Mouse (Mus musculus): ENCODE results near the gene Nkx2-2. TPM values are rescaled to one million over a fixed set of nuclear protein-coding genes. Genes with fewer than 3 reads are reported as not detected.
"Not testable (repeated sequence)": the region's sequence is repeated elsewhere in the genome, so short reads cannot be mapped to it uniquely, and the experiment has no call there.

The Nkx2-2 gene
- polyA plus RNA-seq, 1 experiment from 2014 or later = 1.4 TPM

DNA sequence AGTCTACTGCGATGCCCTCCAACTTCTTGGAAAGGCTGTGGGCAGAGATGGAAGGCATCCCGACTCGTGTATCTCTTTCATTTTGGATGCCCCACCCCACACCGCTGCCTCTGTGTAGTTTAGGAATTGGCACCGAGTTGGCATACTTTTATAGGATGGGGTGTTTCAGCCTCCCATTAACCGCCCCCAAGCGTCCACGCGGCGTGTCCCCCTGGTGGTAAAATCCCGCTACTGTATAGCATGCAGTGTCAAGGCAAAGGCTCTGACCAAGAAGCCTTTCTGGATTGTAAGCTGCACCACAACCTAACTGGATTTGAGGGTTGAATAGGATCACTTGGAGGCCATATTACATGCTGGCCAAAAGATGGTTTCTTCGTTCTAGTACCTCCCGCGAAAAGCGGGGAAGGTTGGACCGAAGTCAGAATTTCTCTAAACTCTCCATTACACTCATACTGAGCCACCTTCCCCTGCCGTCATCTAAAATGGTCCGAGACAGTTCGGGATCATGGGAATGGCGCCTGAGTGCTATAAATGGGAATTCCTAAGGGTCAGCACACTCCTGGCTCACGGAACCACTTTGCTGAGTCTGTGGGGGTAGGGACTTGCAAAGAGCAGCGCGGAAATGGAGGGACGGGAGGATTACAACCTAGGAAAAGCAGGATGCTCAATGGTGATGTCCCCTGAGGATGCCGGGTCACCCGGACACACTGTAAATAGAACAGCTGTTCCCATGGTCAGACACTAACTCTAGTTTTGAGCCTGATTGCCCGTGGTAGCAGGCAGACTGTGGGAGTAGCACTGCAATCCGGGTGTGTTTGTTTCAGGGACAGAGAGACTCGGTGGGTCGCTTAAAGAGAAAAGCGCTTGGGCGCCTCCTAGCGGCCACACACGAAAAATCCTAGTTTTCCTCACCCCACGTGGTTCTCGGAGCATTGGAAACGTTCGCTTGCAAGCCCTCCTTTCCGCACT, 15.7 kb downstream of the Nkx2-2 start:
- Histone ChIP-seq H3K4me2 (peak overlapping the region; percentile 52), H3K27ac (no peak overlapping the region), H3K9me3 (no peaks in the 10 kb centered on the region), H3K27me3 (peaks cover 96% of the 10 kb centered on the region), H3K4me3 (peak overlapping the region; percentile 31), H3K9ac (0 out of 2 replicates have a peak overlapping the region, but pooled peaks have one; percentile 26), H3K4me1 (replicated peaks) (peaks cover 18% of the 10 kb centered on the region), H3K36me3 (no peaks in the 10 kb centered on the region)
- peak; percentile 72 for ATAC-seq (ENCODE audit: low FRiP score)
- WGBS = 1% methylated on average over 39 of the region's 39 CpGs

DNA sequence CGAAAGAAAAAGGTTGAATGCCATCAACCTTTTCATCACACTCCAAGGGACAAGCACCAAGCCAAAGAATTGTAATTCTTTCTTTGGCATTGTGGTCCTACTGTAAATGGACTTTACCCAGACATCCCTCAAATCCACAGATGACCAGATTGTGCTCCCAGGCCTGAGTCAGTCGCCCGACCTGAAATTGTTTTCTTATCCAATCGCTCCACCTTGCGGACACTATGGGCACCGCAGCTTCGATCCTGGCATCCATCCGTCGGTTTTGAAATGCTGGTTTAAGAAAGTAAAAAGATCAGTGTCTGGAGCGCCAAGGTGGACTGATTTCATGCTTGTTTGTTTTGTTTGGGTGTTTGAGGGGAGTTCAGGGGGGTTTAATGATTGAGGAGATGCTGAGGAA, 16.4 kb downstream of the Nkx2-2 start:
- peak overlapping the region; percentile 52 for H3K4me2 ChIP-seq
- peak overlapping the region; percentile 31; the same call in 1 of the 2 replicates for H3K4me3 ChIP-seq
- no peak; the same call in 1 of the 2 replicates for ATAC-seq (ENCODE audit: low FRiP score)
- H3K27me3 ChIP-seq = peaks cover 96% of the 10 kb centered on the region
- H3K9ac ChIP-seq = no peak overlapping the region
- H3K27ac ChIP-seq = no peak overlapping the region
- no peaks in the 10 kb centered on the region for H3K36me3 ChIP-seq
- H3K4me1 ChIP-seq (replicated peaks) = peaks cover 18% of the 10 kb centered on the region
- WGBS = 9% methylated on average over 10 of the region's 10 CpGs
- no peaks in the 10 kb centered on the region for H3K9me3 ChIP-seq

DNA sequence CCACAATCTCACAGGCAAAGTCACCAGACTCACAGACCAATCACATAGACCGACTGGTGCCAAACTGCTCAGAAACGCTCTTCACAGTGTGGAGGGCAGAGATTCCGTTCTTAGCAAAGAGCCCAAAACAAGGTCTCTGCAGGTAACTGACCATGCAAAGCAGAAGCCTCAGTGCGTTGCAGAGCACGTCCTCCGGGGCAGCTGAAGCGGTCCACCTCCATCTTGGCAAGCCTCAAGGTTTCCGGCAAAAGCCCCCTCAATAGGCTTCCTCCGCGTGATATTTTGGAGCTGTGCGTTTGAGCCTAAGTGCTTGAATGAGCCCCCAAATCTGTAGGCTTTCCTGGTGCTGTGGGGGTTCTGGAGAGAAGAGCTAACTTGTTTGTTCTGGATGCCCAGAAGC, 18.7 kb downstream of the Nkx2-2 start:
- Histone ChIP-seq H3K27ac (no peak overlapping the region), H3K27me3 (peaks cover 74% of the 10 kb centered on the region), H3K4me1 (replicated peaks) (peaks cover 9% of the 10 kb centered on the region; the same call in 1 of the 2 replicates)

DNA sequence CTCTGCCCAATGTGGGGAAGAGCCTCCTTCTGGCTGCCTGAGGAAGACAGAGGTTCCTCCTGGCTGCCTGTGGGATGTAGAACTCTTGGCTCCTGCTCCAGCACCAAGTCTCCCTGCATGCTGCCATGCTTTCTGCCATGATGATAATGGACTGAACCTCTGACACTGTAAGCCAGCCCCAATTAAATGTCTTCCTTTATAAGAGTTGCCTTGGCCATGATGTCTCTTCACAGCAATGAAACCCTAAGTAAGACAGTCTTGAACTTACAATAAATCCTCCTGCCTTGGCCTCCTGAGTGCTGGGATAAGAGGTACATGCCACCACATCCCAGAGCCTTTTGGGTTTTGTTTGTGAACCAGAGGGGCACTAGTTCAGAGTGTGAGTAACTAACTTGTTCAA, 20.3 kb downstream of the Nkx2-2 start:
- Histone ChIP-seq H3K36me3 (no peaks in the 10 kb centered on the region), H3K27ac (no peak overlapping the region), H3K4me2 (no peak overlapping the region), H3K4me1 (replicated peaks) (peaks cover 9% of the 10 kb centered on the region; the same call in 1 of the 2 replicates), H3K9ac (no peak overlapping the region), H3K27me3 (peaks cover 58% of the 10 kb centered on the region), H3K4me3 (no peak overlapping the region), H3K9me3 (no peaks in the 10 kb centered on the region)
- no peak for ATAC-seq (ENCODE audit: low FRiP score)

More for the DNA sequence above, 18.7 kb downstream of the Nkx2-2 start:
- H3K4me2 ChIP-seq = no peak overlapping the region
- H3K4me3 ChIP-seq = no peak overlapping the region
- no peaks in the 10 kb centered on the region for H3K36me3 ChIP-seq
- H3K9ac ChIP-seq = no peak overlapping the region
- 84% methylated on average over 11 of the region's 11 CpGs for WGBS
- no peaks in the 10 kb centered on the region for H3K9me3 ChIP-seq
- no peak for ATAC-seq (ENCODE audit: low FRiP score)

DNA sequence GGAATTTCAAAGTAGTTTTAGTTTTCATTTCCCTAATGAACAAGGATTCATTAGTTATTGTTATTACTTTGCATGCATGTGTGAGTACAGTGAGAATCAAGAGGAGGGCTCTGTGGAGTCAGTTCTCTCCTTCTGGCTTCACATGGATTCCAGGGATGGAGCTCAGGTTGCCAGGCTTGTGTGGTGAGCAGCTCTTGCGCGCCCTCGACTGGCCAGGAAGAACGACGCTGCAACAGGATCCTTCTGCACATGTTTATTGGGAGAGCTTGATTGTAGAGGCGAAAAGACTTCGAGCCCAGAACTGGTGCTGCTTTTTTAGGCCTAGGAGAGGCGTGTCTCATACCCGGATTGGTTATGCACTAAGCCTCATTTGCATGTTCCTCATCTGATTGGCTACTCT, 23.5 kb downstream of the Nkx2-2 start:
- H3K27me3 ChIP-seq = peaks cover 35% of the 10 kb centered on the region
- ATAC-seq (ENCODE audit: low FRiP score); H3K9ac ChIP-seq; H3K27ac ChIP-seq; H3K9me3 ChIP-seq; H3K4me1 ChIP-seq (replicated peaks); H3K36me3 ChIP-seq; H3K4me2 ChIP-seq; H3K4me3 ChIP-seq: not testable (repeated sequence)
- WGBS = 83% methylated on average over 9 of the region's 9 CpGs

DNA sequence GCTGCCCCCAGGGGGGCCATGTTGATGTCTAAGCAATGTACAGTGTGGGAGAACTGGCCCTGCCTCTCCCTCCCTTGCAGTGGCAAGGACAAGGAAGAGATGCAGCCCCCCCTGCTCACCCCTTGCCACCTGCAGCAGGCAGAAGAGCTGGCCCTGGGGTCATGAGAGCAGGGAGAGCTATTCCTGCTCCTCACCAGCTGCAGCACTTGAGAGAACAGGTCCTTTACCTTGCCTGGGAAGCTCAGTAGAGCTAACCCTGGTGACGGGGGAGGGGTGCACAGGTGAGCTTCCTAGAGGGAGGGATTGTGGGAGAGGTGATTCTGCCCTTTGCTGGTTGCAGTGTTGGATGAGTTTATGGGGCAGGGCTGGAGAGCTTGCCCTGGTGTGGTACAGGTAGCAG, 28.2 kb downstream of the Nkx2-2 start:
- H3K36me3 ChIP-seq = no peaks in the 10 kb centered on the region
- no peak overlapping the region for H3K27ac ChIP-seq
- no peaks in the 10 kb centered on the region for H3K4me1 ChIP-seq (replicated peaks)
- no peak overlapping the region for H3K4me2 ChIP-seq
- no peaks in the 10 kb centered on the region for H3K9me3 ChIP-seq
- H3K27me3 ChIP-seq = peaks cover 14% of the 10 kb centered on the region
- no peak overlapping the region for H3K9ac ChIP-seq
- no peak for ATAC-seq (ENCODE audit: low FRiP score)
- WGBS = 90% methylated on average over 1 of the region's 1 CpGs
- no peak overlapping the region for H3K4me3 ChIP-seq

DNA sequence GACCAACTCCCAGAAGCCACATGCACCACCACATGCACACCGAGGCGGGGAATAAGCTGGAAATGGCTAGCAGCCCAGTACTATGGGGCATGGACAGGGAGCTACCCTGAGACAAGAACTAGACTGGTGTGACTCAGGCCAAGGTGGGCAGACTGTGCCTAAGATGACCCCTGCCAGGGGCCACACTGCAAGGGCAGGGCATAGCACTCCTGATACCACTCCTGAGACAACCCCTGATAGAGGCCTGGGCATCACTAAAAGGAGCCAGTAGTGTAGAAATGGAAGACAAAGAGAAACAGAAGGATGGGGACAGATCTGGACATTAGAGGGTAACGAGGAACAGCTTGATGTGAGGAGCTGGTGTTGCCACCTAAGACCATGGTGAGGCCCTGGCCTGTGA, 28.7 kb downstream of the Nkx2-2 start:
- H3K36me3 ChIP-seq = no peaks in the 10 kb centered on the region
- WGBS = 89% methylated on average over 3 of the region's 3 CpGs
- no peaks in the 10 kb centered on the region for H3K4me1 ChIP-seq (replicated peaks)
- no peaks in the 10 kb centered on the region for H3K9me3 ChIP-seq
- no peak overlapping the region for H3K4me3 ChIP-seq
- no peak overlapping the region for H3K27ac ChIP-seq
- no peak overlapping the region for H3K9ac ChIP-seq
- no peak overlapping the region for H3K4me2 ChIP-seq
- H3K27me3 ChIP-seq = peaks cover 14% of the 10 kb centered on the region
- ATAC-seq (ENCODE audit: low FRiP score) = no peak

DNA sequence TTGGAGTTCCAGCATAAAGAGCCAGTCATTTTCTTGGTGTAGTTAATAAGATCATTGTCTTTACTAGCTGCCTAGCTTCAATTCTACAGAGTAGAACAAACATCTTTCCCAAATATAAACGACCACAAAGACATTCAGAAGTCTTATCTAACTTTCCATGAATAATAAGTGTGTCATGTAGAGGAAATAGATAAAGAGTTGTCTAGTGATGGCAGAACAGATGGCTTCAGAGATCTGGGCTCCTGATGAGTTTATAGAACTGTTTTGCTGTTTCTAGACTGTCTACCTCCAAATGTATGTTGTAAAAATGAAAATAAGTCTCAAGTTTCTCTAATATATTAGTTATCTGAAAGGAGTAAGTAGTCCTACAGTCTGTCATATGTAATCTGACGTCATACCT, 41.5 kb downstream of the Nkx2-2 start:
- no peak overlapping the region for H3K4me3 ChIP-seq
- no peak overlapping the region for H3K4me2 ChIP-seq
- H3K27me3 ChIP-seq = no peaks in the 10 kb centered on the region
- H3K9me3 ChIP-seq = no peaks in the 10 kb centered on the region
- no peaks in the 10 kb centered on the region for H3K36me3 ChIP-seq
- no peak overlapping the region for H3K27ac ChIP-seq
- no peak for ATAC-seq (ENCODE audit: low FRiP score)
- 74% methylated on average over 2 of the region's 2 CpGs for WGBS
- no peak overlapping the region for H3K9ac ChIP-seq
- no peaks in the 10 kb centered on the region for H3K4me1 ChIP-seq (replicated peaks)

Other genes starting within 250 kb of the Nkx2-2 start
- 75.6 and 77.8 TPM in 2 replicates for gene Xrn2, start 181.2 kb downstream of the Nkx2-2 start, polyA plus RNA-seq (2015; fragmentation: Nextera tagmentation; extraction: Ambion mirVana)
- not detected in 2 replicates for gene Nkx2-4, start 108.8 kb downstream of the Nkx2-2 start, polyA plus RNA-seq (2015; fragmentation: Nextera tagmentation; extraction: Ambion mirVana)
- 0.12 TPM in 1 of 2 replicates, not detected in the other for gene Pax1, start 167.7 kb upstream of the Nkx2-2 start, polyA plus RNA-seq (2015; fragmentation: Nextera tagmentation; extraction: Ambion mirVana)